Mouse (Mus musculus) lung, postnatal 36 days (tissue): ENCODE data around the gene Enpp3.

Experiments used
- DNase-seq: peaks from one replicate; pipeline ENCODE4 v3.0.0; 2022; ENCODE audit warnings: mixed read lengths

Enpp3 gene

GRCm38 (mm10) chr10:24842676-24843075 is at the start of gene Enpp3:
Enpp3 (minus strand) TSS chr10:24842823.
- DNase-seq = no peak

GRCm38 (mm10) chr10:24888343-24888742 is 45.7 kb upstream of the Enpp3 start:
- no peak for DNase-seq

GRCm38 (mm10) chr10:24886008-24886407 is 43.4 kb upstream of the Enpp3 start:
- DNase-seq = no peak

- DNase-seq = no peak
These were observed 31.0 kb upstream of the Enpp3 start for GRCm38 (mm10) chr10:24873624-24874023.

- DNase-seq = peak; percentile 99
These were observed 27.2 kb upstream of the Enpp3 start, which contains the start of gene Med23 for GRCm38 (mm10) chr10:24869760-24870290. Med23 (plus strand) TSS chr10:24869986.

GRCm38 (mm10) chr10:24864434-24864833 is 21.8 kb upstream of the Enpp3 start:
- DNase-seq = peak; percentile 3

- no peak for DNase-seq
These were observed 20.5 kb upstream of the Enpp3 start for GRCm38 (mm10) chr10:24863146-24863545.

GRCm38 (mm10) chr10:24841998-24842397 is 625 bp downstream of the Enpp3 start:
- no peak for DNase-seq

GRCm38 (mm10) chr10:24840795-24841194 is 1.8 kb downstream of the Enpp3 start:
- no peak for DNase-seq

GRCm38 (mm10) chr10:24836366-24837038 is 6.1 kb downstream of the Enpp3 start:
- DNase-seq = no peak

- DNase-seq = no peak
These were observed 6.8 kb downstream of the Enpp3 start for GRCm38 (mm10) chr10:24835702-24836342.

- DNase-seq = no peak
These were observed 7.8 kb downstream of the Enpp3 start for GRCm38 (mm10) chr10:24834634-24835371.

- DNase-seq = no peak
These were observed 10.3 kb downstream of the Enpp3 start for GRCm38 (mm10) chr10:24832306-24832705.

GRCm38 (mm10) chr10:24831377-24832095 is 11.1 kb downstream of the Enpp3 start:
- DNase-seq = no peak

- no peak for DNase-seq
These were observed 12.2 kb downstream of the Enpp3 start for GRCm38 (mm10) chr10:24830448-24830847.

GRCm38 (mm10) chr10:24828136-24828535 is 14.5 kb downstream of the Enpp3 start:
- no peak for DNase-seq

- no peak for DNase-seq
These were observed 16.5 kb downstream of the Enpp3 start for GRCm38 (mm10) chr10:24826130-24826529.

GRCm38 (mm10) chr10:24825456-24826081 is 17.1 kb downstream of the Enpp3 start:
- DNase-seq = no peak

- DNase-seq = no peak
These were observed 18.0 kb downstream of the Enpp3 start for GRCm38 (mm10) chr10:24824621-24825020.

GRCm38 (mm10) chr10:24823697-24824535 is 18.7 kb downstream of the Enpp3 start:
- peak; percentile 20 for DNase-seq

- no peak for DNase-seq
These were observed 19.4 kb downstream of the Enpp3 start for GRCm38 (mm10) chr10:24823265-24823664.
